Mouse (Mus musculus): ENCODE results near the gene Srprb. TPM values are rescaled to one million over a fixed set of nuclear protein-coding genes. Genes with fewer than 3 reads are reported as not detected.
A peak's percentile ranks its signal among the peaks of the same experiment; 100 is the strongest.
"Not testable (repeated sequence)": the region's sequence is repeated elsewhere in the genome, so short reads cannot be mapped to it uniquely, and the experiment has no call there.

Gene Srprb
- polyA plus RNA-seq, 1 experiment from 2014 or later: 55.8 TPM

GRCm38 (mm10) chr9:103155158-103155557 lies 46.8 kb downstream of the Srprb start:
- ATAC-seq; DNase-seq (ENCODE audit: low spot score); H3K4me1 ChIP-seq (ENCODE audit: control insufficient read depth, insufficient read depth, low read length); H3K9ac ChIP-seq (ENCODE audit: low read length); H3K4me2 ChIP-seq (ENCODE audit: low read length); H3K4me3 ChIP-seq (ENCODE audit: low read depth, low read length); H3K27ac ChIP-seq (ENCODE audit: low read depth, low read length); H3K27me3 ChIP-seq (replicated peaks; ENCODE audit: control insufficient read depth, insufficient read depth, low read length); H3K9me3 ChIP-seq (replicated peaks; ENCODE audit: control insufficient read depth, low read length): not testable (repeated sequence)
- 83% methylated on average over 7 of the region's 7 CpGs for WGBS
- peaks cover 20% of the 10 kb centered on the region for H3K36me3 ChIP-seq (ENCODE audit: control insufficient read depth, insufficient read depth, low read length)

GRCm38 (mm10) chr9:103154568-103154967 lies 47.4 kb downstream of the Srprb start:
- Histone ChIP-seq H3K9ac (ENCODE audit: low read length) (no peak overlapping the region), H3K36me3 (ENCODE audit: control insufficient read depth, insufficient read depth, low read length) (peaks cover 18% of the 10 kb centered on the region), H3K27ac (ENCODE audit: low read depth, low read length) (no peak overlapping the region), H3K27me3 (replicated peaks; ENCODE audit: control insufficient read depth, insufficient read depth, low read length) (no peaks in the 10 kb centered on the region), H3K9me3 (replicated peaks; ENCODE audit: control insufficient read depth, low read length) (no peaks in the 10 kb centered on the region), H3K4me1 (ENCODE audit: control insufficient read depth, insufficient read depth, low read length) (peaks cover 4% of the 10 kb centered on the region; the same call in 1 of the 2 replicates), H3K4me2 (ENCODE audit: low read length) (no peak overlapping the region), H3K4me3 (ENCODE audit: low read depth, low read length) (no peak overlapping the region)
- WGBS: 86% methylated on average over 2 of the region's 2 CpGs
- DNase-seq (ENCODE audit: low spot score): no peak
- no peak for ATAC-seq

DNA sequence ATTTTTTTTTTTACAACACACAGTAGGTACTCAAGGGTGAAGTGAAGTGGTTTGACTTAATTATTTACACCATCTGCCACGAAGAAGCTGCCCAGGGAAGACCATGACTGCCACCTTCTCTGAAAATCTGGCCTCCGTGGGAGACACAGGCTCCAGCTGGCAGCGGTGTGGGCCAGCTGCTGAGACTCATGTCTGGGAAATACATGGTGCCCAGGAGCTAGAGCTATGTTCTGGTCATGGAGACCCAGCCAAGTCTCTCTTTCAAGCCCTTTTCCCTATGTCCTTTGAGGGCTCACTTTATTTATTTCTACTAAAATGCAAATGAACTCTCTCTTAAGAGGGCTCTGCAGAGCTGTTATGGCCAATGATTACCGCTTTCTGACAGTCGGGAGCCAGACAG lies 48.7 kb downstream of the Srprb start:
- H3K4me3 ChIP-seq (ENCODE audit: low read depth, low read length): no peak overlapping the region
- H3K9me3 ChIP-seq (replicated peaks; ENCODE audit: control insufficient read depth, low read length): no peaks in the 10 kb centered on the region
- 65% methylated on average over 5 of the region's 5 CpGs for WGBS
- H3K4me1 ChIP-seq (ENCODE audit: control insufficient read depth, insufficient read depth, low read length): peaks cover 4% of the 10 kb centered on the region; the same call in 1 of the 2 replicates
- DNase-seq (ENCODE audit: low spot score) (peak; percentile 22), ATAC-seq (no peak)
- H3K4me2 ChIP-seq (ENCODE audit: low read length): no peak overlapping the region
- peak overlapping the region; percentile 63; the same call in 1 of the 2 replicates for H3K27ac ChIP-seq (ENCODE audit: low read depth, low read length)
- H3K27me3 ChIP-seq (replicated peaks; ENCODE audit: control insufficient read depth, insufficient read depth, low read length): no peaks in the 10 kb centered on the region
- no peak overlapping the region for H3K9ac ChIP-seq (ENCODE audit: low read length)
- H3K36me3 ChIP-seq (ENCODE audit: control insufficient read depth, insufficient read depth, low read length): peaks cover 15% of the 10 kb centered on the region

GRCm38 (mm10) chr9:103149074-103149799 lies 52.7 kb downstream of the Srprb start:
- peaks cover 12% of the 10 kb centered on the region for H3K36me3 ChIP-seq (ENCODE audit: control insufficient read depth, insufficient read depth, low read length)
- no peak overlapping the region for H3K27ac ChIP-seq (ENCODE audit: low read depth, low read length)
- H3K9ac ChIP-seq (ENCODE audit: low read length): no peak overlapping the region
- WGBS: 94% methylated on average over 12 of the region's 12 CpGs
- DNase-seq (ENCODE audit: low spot score) (no peak), ATAC-seq (no peak)
- H3K4me3 ChIP-seq (ENCODE audit: low read depth, low read length): no peak overlapping the region
- H3K4me1 ChIP-seq (ENCODE audit: control insufficient read depth, insufficient read depth, low read length): peaks cover 36% of the 10 kb centered on the region
- no peaks in the 10 kb centered on the region for H3K9me3 ChIP-seq (replicated peaks; ENCODE audit: control insufficient read depth, low read length)
- no peak overlapping the region for H3K4me2 ChIP-seq (ENCODE audit: low read length)
- H3K27me3 ChIP-seq (replicated peaks; ENCODE audit: control insufficient read depth, insufficient read depth, low read length): no peaks in the 10 kb centered on the region

GRCm38 (mm10) chr9:103147103-103147502 lies 54.8 kb downstream of the Srprb start:
- ATAC-seq (peak; percentile 38; the same call in 1 of the 2 replicates), DNase-seq (ENCODE audit: low spot score) (no peak)
- H3K27ac ChIP-seq (ENCODE audit: low read depth, low read length): peak overlapping the region; percentile 45
- peak overlapping the region; percentile 22 for H3K4me2 ChIP-seq (ENCODE audit: low read length)
- H3K9me3 ChIP-seq (replicated peaks; ENCODE audit: control insufficient read depth, low read length): no peaks in the 10 kb centered on the region
- 17% methylated on average over 13 of the region's 13 CpGs for WGBS
- peaks cover 32% of the 10 kb centered on the region for H3K4me1 ChIP-seq (ENCODE audit: control insufficient read depth, insufficient read depth, low read length)
- H3K27me3 ChIP-seq (replicated peaks; ENCODE audit: control insufficient read depth, insufficient read depth, low read length): no peaks in the 10 kb centered on the region
- H3K4me3 ChIP-seq (ENCODE audit: low read depth, low read length): no peak overlapping the region
- peaks cover 15% of the 10 kb centered on the region for H3K36me3 ChIP-seq (ENCODE audit: control insufficient read depth, insufficient read depth, low read length)
- peak overlapping the region; percentile 3; the same call in 1 of the 2 replicates for H3K9ac ChIP-seq (ENCODE audit: low read length)

DNA sequence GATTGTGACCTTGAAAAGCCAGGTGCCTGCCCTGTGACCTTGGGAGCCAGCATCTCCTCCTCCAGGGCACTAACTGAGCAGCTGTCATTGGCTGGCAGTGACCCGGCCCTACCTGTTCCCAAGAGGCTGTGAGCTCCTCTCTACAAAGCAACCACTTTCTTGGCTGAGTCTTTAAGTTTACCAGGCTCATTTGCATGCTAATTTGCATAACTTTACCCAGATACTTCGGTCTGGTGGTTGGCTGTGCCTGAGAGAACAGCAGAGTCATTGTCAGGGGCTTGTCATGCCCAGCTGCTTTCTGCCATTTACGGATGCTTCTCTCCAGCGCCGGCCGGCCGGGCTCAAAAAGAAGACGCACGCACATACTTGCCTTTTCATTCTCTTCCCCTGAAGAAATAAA lies 55.2 kb downstream of the Srprb start:
- H3K27ac ChIP-seq (ENCODE audit: low read depth, low read length): peak overlapping the region; percentile 45
- H3K4me1 ChIP-seq (ENCODE audit: control insufficient read depth, insufficient read depth, low read length): peaks cover 32% of the 10 kb centered on the region
- H3K9ac ChIP-seq (ENCODE audit: low read length): no peak overlapping the region
- H3K4me3 ChIP-seq (ENCODE audit: low read depth, low read length): no peak overlapping the region
- H3K27me3 ChIP-seq (replicated peaks; ENCODE audit: control insufficient read depth, insufficient read depth, low read length): no peaks in the 10 kb centered on the region
- peak; percentile 92 for DNase-seq (ENCODE audit: low spot score)
- peak overlapping the region; percentile 22 for H3K4me2 ChIP-seq (ENCODE audit: low read length)
- peaks cover 15% of the 10 kb centered on the region for H3K36me3 ChIP-seq (ENCODE audit: control insufficient read depth, insufficient read depth, low read length)
- WGBS: 1% methylated on average over 9 of the region's 9 CpGs
- ATAC-seq: peak; percentile 90
- no peaks in the 10 kb centered on the region for H3K9me3 ChIP-seq (replicated peaks; ENCODE audit: control insufficient read depth, low read length)

GRCm38 (mm10) chr9:103146257-103146656 lies 55.7 kb downstream of the Srprb start:
- no peak overlapping the region for H3K9ac ChIP-seq (ENCODE audit: low read length)
- H3K4me3 ChIP-seq (ENCODE audit: low read depth, low read length): no peak overlapping the region
- peak; percentile 49 for ATAC-seq
- no peak for DNase-seq (ENCODE audit: low spot score)
- no peaks in the 10 kb centered on the region for H3K27me3 ChIP-seq (replicated peaks; ENCODE audit: control insufficient read depth, insufficient read depth, low read length)
- no peak overlapping the region for H3K4me2 ChIP-seq (ENCODE audit: low read length)
- peaks cover 32% of the 10 kb centered on the region for H3K4me1 ChIP-seq (ENCODE audit: control insufficient read depth, insufficient read depth, low read length)
- peaks cover 19% of the 10 kb centered on the region for H3K36me3 ChIP-seq (ENCODE audit: control insufficient read depth, insufficient read depth, low read length)
- 54% methylated on average over 10 of the region's 10 CpGs for WGBS
- no peaks in the 10 kb centered on the region for H3K9me3 ChIP-seq (replicated peaks; ENCODE audit: control insufficient read depth, low read length)
- no peak overlapping the region for H3K27ac ChIP-seq (ENCODE audit: low read depth, low read length)

GRCm38 (mm10) chr9:103145351-103145750 lies 56.6 kb downstream of the Srprb start:
- H3K9me3 ChIP-seq (replicated peaks; ENCODE audit: control insufficient read depth, low read length): no peaks in the 10 kb centered on the region
- H3K36me3 ChIP-seq (ENCODE audit: control insufficient read depth, insufficient read depth, low read length): peaks cover 20% of the 10 kb centered on the region
- WGBS: 31% methylated on average over 5 of the region's 5 CpGs
- DNase-seq (ENCODE audit: low spot score) (no peak), ATAC-seq (no peak)
- no peak overlapping the region for H3K9ac ChIP-seq (ENCODE audit: low read length)
- H3K4me3 ChIP-seq (ENCODE audit: low read depth, low read length): no peak overlapping the region
- H3K27ac ChIP-seq (ENCODE audit: low read depth, low read length): peak overlapping the region; percentile 39; the same call in 1 of the 2 replicates
- no peak overlapping the region for H3K4me2 ChIP-seq (ENCODE audit: low read length)
- no peaks in the 10 kb centered on the region for H3K27me3 ChIP-seq (replicated peaks; ENCODE audit: control insufficient read depth, insufficient read depth, low read length)
- peaks cover 32% of the 10 kb centered on the region for H3K4me1 ChIP-seq (ENCODE audit: control insufficient read depth, insufficient read depth, low read length)

DNA sequence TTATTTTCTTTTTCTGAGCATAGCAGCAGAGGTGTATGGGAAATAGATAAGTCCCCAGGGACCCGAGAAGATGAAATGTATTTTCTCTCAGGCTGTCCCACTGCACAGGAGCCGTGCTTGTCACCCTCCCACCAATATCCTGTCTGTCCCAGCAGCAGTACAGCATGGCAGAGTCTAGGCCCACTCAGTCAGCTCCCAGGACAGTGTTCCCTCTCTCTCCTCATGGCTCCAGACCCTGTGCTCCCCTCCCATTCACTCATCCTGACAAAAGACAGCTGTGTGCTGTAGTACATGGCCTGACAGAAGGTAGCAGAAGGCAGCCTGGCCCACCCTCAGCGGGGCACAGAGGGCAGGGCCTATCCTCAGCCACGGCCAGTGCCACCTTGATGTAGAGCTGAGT lies 58.1 kb downstream of the Srprb start:
- Histone ChIP-seq H3K4me1 (ENCODE audit: control insufficient read depth, insufficient read depth, low read length) (peaks cover 32% of the 10 kb centered on the region), H3K4me3 (ENCODE audit: low read depth, low read length) (no peak overlapping the region), H3K9me3 (replicated peaks; ENCODE audit: control insufficient read depth, low read length) (no peaks in the 10 kb centered on the region), H3K27me3 (replicated peaks; ENCODE audit: control insufficient read depth, insufficient read depth, low read length) (no peaks in the 10 kb centered on the region), H3K4me2 (ENCODE audit: low read length) (no peak overlapping the region), H3K9ac (ENCODE audit: low read length) (no peak overlapping the region), H3K36me3 (ENCODE audit: control insufficient read depth, insufficient read depth, low read length) (peaks cover 20% of the 10 kb centered on the region), H3K27ac (ENCODE audit: low read depth, low read length) (no peak overlapping the region)
- DNase-seq (ENCODE audit: low spot score) (no peak), ATAC-seq (no peak)
- 82% methylated on average over 4 of the region's 4 CpGs for WGBS

Measured in forebrain, embryonic 14.5 days (tissue).